Mouse (Mus musculus) embryo, embryonic 11 days (tissue): ENCODE data around the gene Prss27.

Experiments used
- DNase-seq: peaks from one replicate; pipeline ENCODE4 v3.0.0-alpha.2; 2015

Gene Prss27

DNA sequence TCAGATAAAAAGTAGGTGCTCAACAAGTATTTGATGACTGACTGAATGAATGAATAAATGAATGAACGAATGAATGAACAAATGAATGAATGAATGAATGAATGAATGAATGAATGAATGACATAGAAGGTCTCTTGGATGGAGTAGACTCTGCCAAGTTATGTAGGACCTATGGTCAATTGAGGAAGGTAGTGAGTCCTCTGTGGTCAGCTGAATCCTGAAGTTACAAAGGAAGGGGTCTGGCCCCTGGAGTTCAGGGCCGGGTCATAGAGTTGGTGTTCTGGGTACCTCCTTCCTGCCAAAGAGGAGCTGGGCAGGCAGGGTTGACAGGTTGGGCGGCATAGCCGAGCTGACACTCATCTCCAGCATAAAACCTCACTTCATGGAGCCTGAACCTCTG, at the start of gene Prss27:
Gene Prss27, plus strand, starts transcription at position 301 of the 400 bp plus-strand sequence.
- DNase-seq, result no peak

DNA sequence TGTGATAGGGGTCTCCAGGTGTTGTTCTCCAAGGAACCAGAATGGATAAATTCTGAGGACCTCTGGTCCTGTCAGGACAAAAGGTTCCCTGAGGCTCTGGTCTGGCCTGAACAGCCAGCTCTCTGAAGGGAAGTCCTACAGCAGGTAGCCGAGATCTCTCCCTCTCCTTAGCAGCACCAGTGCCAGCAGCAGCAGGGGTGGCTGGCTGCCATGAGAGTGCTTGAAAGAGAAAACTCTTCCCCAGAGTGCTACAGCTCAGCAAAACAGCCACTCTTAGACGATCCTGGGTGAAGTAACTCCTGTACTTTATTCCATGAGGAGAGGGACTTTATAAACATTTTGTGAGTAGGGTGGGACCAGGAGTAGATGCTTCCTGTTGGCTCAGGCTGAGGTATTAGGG, 48.1 kb upstream of the Prss27 start:
- DNase-seq, result no peak

DNA sequence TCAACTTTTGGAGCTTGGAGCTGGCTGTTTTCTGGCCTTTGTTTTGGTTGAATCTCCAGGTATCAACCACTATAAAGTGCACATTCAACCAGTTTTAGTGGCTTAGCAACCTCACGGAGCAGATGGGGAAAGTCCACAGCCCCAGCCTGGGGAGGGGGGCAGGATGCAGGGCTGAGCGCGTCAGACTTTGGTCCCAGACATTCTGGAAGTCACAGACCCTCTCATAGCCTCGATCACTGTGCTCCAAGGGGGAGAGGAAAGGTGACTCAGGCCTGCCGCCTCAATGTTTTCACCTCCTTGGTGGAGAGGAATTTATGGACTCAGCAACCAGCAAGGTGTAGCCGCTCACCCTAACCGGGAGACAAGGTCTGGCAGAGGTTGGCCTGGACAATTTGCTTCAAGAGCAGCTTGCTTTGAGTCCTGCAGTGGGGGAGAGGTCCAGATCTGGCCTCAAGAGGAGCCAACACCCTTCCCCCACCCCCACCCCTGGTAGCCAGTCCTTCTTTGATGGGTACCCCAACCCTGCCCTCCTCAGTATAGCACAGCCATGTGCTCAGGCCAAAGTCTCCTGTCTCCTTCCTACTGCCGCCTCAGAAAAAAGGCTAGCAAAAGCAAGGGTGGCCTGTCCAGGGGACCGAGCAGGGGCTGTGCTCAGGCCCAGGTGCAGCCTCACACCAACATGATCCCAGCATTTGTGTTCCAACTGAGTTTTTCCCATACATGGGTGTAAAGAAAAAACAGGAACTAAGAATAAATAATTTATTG, 45.0 kb upstream of the Prss27 start:
- no peak for DNase-seq

DNA sequence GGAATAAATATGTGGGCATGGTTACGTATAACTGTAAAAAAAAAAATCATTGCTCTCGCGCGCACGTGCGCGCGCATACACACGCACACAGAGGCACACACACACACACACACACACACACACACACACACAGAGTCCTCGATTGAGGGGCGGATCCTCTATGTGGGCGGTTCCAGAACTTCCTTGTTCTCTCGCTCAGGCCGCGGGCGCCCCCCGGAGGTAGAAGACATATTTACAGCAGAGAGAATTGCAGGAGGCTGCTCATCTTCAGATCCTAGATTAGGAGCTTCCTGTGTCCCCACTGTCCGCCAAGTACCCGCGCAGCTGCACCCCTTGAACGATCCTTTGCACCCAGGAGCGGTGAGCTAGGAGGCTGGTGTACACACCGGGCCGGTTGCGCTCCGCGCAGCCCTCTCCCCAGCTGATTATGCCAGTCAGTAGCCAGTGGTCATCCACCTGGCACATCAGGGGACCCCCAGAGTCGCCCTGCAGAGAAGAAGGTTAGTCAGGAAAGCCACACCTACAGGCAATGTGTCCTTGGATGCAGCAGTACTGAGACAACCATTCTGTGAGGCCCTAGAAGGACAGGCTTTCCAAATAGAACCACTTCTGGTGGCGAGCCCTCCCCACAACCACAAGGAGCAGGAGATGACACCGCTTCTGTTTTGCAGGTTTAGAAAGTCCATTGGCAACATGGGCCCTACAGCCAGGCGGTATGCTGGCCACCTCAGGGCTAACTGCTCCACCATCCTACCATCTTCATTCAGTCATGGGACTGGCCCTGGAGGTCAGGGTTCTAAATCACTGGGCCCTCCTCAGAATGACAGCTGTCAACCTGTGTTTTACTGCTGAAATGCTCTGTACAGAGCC, 44.1 kb upstream of the Prss27 start:
- peak; percentile 93 for DNase-seq

DNA sequence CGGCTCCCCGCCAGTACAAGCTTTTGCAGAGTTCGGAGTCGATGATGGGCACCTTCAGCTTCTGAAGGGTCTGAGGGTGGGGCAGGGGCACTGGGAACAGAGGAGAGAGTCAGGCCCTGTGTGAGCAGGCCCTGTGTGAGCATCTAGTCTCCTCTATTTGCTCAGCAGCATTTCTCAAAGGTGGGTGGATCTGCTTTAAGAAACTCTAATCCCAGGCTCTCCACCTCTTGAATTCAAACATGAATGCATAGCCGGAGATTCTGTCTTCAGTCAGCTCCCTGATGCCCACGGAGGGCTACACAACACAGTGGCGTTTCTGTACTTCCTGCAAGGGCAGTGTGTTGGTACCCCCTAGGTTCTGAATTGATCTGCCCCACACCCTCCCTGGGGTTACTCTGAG, 43.3 kb upstream of the Prss27 start:
- no peak for DNase-seq

DNA sequence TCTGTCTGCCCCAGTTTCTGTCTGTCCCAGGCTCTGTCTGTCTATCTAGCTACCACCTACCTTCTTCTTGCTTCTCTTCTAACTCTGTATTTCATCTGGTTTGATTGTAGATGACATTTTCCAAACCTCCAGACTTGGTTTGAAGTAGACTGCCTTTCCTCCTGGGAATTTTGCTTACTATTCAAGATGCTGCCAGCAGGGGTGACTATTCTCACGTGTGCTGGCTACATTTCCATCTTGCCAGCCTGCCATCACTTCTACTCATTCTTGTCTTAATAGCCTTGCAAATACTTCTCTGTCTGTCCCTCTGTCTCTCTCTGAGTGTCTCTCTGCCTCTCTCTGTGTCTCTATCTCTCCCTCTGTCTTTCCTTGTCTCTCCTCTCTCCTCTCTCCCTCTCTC, 42.5 kb upstream of the Prss27 start:
- no peak for DNase-seq

DNA sequence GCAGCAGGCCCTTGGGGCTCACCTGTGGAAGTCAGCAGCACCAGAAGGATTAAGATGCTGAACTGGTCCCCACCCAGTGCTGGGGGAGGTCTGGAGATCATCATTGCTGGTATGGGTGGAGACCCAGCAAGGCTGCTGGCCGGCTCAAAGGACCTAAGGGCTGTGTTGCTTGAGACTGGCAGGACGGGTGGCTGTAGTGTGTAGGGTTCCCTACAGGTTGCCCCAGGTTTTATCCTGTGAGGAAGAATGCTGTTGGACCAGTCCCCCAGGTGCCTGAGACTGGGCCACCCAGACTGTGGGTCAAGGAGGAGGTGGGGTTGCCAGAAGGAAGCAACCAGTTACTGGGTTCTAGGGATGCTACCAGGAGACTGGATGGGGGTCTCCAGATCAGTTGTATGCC, 40.0 kb upstream of the Prss27 start, which contains the start of gene Prss22:
Gene Prss22, minus strand, starts transcription at position 200 of the 400 bp plus-strand sequence.
- no peak for DNase-seq

DNA sequence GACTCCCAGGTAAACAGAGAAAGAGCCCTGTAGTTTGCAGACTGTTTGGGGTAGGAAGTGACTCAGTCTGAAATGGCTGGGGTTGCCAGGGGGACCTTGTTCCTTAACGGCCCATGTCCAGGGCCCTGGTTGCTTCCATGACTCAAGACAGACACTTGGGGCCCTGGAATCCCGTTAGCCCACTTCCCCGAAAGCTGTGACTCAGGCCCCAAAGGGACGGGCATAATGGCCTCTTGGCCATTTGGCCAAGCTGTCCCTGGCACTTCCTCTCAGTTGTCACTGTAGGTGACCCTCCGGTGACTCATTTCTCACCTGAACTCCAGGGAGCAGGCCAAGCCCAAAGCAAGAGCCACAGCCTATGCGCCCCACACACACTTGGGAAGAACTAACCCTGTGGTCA, 39.6 kb upstream of the Prss27 start:
- DNase-seq, result no peak

DNA sequence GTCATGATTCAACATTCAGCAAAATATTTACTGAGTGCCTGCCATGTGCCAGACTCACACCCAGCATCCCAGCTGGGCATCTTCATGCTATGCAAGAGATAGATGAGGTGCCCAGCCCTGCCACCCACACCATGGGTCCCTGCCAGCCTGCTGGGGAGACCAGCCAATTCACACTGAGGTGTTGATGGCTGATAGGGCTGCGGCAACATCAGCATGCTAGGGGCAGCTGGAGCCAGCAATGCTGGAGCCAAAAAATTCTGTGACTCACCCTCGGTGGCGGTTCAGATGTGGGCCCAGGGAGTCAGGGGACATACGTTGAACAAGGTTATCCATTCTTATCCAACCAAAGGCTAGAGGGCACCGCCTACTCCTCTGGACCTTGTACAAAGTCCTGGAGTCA, 37.5 kb upstream of the Prss27 start:
- DNase-seq, result no peak

DNA sequence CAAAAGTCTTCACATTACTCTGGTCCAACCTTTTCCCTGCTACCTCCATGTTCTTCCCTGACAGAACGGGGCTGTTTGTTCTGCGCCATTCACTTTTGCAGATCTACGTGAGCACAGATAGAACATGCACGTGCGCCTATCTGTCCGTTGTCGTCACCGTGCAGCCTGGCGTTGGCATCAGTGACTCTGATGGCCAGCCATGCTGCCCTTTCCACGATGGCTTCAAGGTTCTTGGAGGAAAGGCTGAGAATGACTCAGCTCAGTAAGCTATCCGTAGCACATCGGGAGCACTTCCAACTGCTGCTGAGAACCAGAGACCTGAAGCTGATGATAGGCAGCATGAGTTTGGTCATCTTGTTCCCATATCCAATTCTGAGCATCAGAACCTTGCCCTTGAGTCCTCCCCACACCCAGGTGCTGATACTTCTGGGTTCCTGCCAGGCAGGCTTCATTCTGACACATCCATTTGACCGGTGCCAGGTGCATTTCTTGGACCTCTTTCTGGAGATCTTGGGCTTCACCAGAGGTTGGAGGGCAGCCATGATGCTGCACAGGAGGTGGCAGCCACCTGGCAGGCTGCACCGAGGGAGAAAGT, 33.8 kb upstream of the Prss27 start:
- no peak for DNase-seq

DNA sequence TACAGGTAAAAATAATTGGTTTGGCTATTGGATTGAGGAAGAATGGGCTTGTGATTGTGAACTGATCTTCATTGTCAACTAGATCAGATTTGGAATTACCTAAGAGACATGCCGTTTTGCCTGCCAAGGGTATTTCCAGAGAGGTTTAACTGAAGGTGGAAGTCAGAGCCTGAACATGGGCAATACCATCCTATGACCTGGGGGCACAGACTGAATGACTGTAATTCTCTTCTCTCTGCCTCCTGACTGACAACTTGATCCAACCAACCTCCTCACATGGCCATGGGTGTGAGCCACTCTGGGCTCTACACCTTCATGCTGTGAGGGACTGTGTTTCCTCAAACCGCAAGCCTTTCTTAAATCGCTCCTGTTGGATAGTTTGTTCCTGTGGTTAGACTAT, 32.9 kb upstream of the Prss27 start:
- DNase-seq, result no peak

DNA sequence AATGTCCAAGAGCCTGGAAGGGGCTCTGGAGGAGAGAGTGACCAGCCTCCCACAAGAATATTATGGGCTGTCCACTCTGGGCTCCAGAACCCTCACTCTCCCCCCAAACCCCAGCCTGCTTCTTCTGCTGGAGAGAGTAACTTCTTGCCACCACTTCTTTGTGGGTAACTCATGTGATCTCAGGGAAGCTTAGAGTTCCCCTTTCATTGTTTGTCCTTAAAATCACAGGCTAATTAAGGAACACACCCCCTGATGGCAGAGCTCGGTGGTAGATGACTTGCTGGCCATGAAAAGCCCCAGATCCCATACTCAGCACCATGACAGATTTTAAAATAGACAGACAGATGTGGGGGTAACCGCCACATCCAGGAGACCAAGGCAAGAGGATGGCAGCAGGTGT, 31.0 kb upstream of the Prss27 start:
- no peak for DNase-seq

DNA sequence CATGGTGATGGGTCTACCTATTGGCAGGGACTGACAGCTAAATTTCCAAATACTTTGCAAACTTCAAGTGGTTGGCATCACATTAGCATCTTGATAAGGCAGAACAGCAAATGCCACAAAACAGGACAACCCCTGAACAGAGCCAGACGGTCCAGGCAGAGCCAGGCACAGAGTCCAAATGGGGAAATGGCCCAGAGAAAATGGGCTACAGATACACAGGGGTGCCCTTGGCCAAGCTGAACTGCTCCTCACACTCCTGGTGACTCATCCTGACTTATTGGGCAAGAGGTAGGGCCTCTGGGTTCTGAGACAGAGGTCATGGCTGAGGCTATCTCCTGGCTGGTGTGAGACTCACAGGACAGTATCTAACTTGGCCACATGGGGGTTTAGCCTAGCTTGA, 30.6 kb upstream of the Prss27 start:
- no peak for DNase-seq

DNA sequence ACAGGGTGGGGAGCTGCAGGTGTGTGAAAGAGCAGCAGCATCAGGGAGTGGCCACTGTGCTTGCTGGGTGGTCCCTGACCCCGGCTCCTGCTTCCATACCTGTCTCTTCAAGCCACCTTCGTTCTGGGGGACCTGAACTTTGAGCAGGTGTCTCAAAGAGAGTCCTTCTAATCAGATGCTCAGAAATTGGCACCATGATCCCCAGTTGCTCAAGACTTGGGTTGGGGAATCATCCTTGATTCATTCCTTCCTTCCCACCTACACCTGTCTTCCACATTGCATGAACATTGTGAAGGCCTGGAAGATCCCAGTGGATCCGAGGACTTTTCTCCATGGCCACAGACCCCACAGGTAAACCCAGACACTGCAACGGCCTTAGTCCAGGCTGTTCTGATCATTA, 29.8 kb upstream of the Prss27 start:
- no peak for DNase-seq

DNA sequence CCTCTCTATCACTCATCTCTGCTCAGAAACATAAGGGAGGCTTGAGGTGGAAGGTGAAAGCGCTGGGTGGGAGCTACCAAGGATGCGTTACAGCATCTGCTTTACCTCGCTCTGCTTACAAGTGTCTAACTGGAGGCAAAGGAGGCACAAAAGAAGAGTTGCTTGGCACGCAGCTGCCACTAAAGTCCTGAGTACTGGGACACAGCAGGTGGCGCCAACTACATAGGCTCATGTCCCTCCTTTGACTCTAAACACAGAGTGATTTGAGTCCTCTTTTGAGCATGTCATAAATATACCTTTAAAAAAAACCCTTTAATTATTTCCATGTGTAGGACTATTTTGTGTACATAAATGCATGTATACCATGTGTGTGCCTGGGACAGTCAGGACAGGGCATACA, 28.3 kb upstream of the Prss27 start:
- DNase-seq, result no peak

DNA sequence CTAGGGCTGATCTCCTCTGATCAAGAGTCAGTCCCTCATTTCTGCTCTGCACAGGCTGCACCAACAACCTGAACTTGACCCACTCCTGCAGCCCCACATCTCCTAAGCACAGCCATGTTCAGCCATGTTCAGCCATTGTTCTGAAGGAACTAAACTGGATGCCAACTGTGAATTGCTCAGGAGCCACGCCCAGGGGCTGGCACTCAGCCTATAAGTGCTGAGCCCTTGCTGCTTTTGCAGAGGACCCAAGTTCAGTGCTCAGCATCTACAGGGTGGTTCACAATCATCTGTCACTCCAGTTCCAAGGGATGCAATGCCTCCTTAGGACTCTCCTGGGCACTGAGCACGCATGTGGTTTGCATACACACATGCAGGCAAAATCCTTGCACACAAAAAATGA, 25.0 kb upstream of the Prss27 start:
- DNase-seq, result no peak

DNA sequence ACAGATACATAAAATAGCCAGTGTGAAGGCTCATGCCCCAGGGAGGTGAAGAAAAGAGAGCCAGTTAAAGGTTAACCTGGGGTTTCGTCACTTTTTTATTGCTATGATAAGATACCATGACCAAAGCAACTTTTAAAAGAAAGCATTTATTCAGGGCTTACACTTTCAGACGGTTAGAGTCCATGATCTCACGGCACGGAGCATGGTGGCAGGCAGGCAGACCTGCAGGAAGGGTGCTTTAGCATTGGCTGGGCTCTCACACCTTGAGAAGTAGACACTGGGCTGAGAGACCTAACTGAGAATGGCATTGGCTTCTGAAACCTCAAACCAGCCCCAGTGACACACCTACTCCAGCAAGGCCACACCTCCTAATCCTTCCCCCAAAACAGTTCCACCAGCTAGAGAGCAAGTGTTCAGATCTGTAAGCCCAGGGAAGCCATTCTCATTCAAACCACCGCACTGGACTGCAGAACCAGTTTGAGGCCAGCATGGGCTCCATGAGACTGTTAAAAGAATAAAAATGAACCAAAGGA, 23.4 kb upstream of the Prss27 start:
- no peak for DNase-seq

DNA sequence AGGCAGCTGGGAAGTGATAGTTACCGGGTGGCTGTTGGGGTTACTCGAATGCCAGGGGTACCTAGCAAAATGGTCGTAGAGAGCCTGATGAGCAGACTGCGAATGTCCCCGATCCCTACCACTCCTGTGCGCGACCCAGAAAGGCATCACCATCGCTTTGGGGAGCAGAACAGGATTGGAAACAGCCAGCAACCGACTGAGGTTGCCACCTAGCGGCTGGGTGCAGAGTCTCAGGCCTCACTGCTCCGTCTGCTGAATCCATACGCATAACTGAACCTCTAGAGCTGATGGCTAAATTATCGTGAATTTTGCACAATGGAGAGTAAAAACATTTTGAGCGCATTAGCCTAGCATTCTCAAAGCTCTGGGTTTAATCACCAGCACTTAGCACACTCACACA, 22.2 kb upstream of the Prss27 start:
- DNase-seq, result peak; percentile 46

DNA sequence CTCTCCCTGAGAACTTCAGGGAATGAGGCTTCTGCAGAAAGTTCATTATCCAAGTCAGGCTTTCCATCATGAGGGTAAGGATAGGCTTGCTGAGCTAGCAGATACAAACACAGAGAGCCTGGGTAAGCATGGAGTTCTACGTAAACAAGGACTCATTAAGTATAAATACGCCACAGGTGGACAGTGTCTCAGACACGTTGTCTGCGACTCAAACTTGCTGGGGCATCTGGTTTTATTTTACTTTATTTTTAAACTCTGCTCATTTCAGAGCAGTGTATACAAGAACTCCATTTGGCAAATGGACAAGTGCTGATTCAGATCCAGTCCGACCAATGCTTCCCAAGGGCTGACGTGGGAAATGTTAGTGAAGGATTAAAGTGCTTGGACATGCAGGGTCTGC, 17.2 kb upstream of the Prss27 start:
- DNase-seq, result no peak

DNA sequence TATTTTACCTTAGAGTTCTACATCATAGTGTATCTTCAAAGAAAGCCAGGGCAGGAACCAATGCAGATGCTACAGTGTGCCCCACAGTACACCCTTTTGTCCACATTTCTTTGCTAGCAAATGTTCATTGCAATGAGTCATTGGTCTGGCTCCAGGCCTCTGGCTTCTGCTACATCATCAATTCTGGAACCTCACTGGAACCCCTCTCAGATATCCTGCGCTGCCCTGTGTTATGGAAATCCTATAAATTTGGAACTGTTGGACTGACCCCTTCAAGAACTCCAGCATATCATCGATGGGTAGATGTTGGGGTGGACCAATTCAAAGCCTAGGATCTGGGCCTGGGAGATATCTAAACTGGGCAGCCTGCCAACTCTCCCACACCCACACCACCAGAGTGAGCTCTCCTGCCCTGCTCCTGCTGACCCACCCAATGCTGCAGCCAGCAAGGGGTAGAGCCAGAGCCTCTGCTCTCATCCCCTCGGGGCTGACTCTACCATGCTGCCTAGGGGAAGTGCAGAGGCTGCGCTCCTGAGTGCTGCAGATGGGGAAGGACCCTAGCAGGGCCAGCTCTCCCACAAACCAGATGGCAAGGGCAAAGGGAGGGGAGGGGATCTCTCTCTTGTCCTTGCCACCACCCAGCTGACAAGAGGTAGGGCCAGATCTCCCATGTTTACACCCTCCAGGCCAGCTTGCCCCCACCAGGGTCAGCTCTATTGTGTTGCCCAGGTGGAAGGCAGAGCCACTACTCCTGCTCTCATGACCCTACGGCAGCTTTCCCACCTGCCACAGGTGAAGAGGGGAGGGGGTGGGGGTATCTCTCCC, 16.4 kb upstream of the Prss27 start:
- no peak for DNase-seq

DNA sequence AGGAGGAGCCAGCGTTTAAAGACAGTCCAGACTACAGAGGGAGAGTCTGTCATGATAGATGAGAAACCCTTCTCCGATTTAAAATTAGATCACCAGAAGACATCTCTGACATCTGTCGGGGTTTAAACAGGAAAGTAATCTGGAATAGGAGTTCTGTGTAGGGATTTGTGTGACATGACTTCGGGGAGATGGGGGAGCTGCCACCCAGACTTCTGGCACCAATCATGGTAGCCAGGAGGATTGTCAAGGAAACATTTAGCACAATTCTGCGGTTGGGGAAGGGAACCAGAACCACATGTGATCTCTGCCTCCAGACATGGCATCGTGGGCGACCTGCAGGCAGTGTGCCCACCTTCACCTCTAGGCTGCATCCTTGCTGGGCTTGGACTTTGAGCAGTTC, 8.5 kb upstream of the Prss27 start:
- no peak for DNase-seq

DNA sequence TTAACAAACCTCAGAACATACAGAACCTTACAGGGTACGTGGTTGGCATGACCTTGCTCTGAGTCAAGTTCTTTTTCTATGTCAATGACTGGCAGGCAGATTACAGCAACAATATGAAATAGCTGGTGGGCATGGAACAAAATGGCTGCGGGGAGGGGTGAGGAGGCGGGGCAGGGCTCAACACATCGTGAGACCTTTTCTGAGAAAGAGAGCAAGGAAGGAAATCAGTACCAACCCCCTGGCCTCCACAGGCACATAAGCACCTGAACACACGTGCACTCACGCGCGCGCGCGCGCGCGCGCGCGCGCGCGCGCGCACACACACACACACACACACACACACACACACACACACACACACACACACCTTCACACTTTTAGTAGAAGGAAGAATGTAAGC, 7.4 kb upstream of the Prss27 start:
- DNase-seq, result no peak

DNA sequence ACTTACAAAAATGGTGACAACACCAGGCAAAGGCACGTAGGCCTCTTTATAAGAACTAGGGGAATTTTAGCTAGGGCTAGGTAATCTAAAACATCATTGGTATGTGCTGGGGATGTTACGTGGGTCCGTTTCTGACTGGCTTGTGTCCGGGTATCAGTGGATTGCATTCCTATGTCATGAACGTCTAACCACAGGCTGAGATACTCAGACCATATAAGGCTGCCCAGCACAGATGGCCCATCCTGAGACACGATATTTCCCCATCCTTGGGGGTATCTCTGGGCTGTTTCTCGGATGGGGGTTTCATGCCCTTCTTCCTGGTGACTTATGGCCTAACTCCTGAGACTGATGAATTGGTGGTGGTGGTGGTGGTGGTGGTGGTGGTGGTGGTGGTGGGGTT, 2.9 kb upstream of the Prss27 start:
- no peak for DNase-seq
